Mouse (Mus musculus): ENCODE measurements at regions not wholly inside any gene's neighbourhood (a gene's known extent, or its start where the extent isn't known, plus 50 kb on each side); places are given as distances from the start of the nearest gene placed in this dataset.
"Not testable (repeated sequence)": the region's sequence is repeated elsewhere in the genome, so short reads cannot be mapped to it uniquely, and the experiment has no call there.

- DNase-seq: peak; percentile 1
Measured at GRCm38 (mm10) chr11:14943036-14943435, 344.0 kb downstream of the Pom121l12 start.

- not testable (repeated sequence) for DNase-seq
Measured at GRCm38 (mm10) chr11:14943451-14943850, 344.4 kb downstream of the Pom121l12 start.

GRCm38 (mm10) chr11:14957650-14958049, 358.6 kb downstream of the Pom121l12 start:
- no peak for DNase-seq

- DNase-seq: no peak
Measured at GRCm38 (mm10) chr11:14958689-14959088, 359.6 kb downstream of the Pom121l12 start.
